Mouse (Mus musculus): Measurements from ENCODE around the gene Tank. TPM values are rescaled to one million over a fixed set of nuclear protein-coding genes. Genes with fewer than 3 reads are reported as not detected.

Gene Tank
- total RNA-seq, 2 experiments from 2014 or later: 15.6 to 17.8 TPM

- peak; percentile 17 for DNase-seq
- Histone ChIP-seq H3K4me3 (no peak overlapping the region), H3K27ac (no peak overlapping the region)
- peak; percentile 76 for TF ChIP-seq CTCF (IDR thresholded peaks at IDR 0.05)
- intact Hi-C loops (cut with DNase I): no loop called here
Measured at GRCm38 (mm10) chr2:61642452-61643368, 64.3 kb downstream of the Tank start.

DNA sequence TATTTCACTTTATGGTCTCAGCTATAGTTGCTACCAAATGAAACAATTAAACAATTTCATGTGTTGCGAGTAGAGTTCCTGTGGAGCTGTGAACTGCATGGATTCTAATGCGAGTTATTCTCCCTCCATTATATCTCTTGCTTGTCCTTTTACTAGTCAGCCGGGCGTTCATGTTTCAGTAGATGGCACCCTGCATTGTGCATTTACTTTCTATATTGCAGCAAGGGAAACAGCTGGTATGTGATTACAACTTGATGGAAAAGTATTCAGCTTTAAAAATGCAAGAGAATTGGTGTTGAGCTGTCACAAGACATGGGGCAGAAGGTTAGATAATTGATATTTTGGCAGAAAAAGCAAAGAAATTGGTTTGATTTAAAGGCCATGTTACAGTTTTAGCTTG lies 72.8 kb downstream of the Tank start:
- DNase-seq: no peak
- no peak overlapping the region for H3K4me3 ChIP-seq
- no peak for TF ChIP-seq CTCF (IDR thresholded peaks at IDR 0.05)
- intact Hi-C loops (cut with DNase I): no loop called here
- no peak overlapping the region for H3K27ac ChIP-seq

- intact Hi-C loops (cut with DNase I): no loop called here
- H3K4me3 ChIP-seq: no peak overlapping the region
- no peak for TF ChIP-seq CTCF (IDR thresholded peaks at IDR 0.05)
- DNase-seq: no peak
- no peak overlapping the region for H3K27ac ChIP-seq
Measured at GRCm38 (mm10) chr2:61651640-61652039, 73.3 kb downstream of the Tank start.

- Histone ChIP-seq H3K27ac (no peak overlapping the region), H3K4me3 (peak overlapping the region; percentile 80)
- intact Hi-C loops (cut with DNase I): no loop called here
- DNase-seq: peak; percentile 17
- no peak for TF ChIP-seq CTCF (IDR thresholded peaks at IDR 0.05)
Measured at GRCm38 (mm10) chr2:61655046-61655381, 76.6 kb downstream of the Tank start.

DNA sequence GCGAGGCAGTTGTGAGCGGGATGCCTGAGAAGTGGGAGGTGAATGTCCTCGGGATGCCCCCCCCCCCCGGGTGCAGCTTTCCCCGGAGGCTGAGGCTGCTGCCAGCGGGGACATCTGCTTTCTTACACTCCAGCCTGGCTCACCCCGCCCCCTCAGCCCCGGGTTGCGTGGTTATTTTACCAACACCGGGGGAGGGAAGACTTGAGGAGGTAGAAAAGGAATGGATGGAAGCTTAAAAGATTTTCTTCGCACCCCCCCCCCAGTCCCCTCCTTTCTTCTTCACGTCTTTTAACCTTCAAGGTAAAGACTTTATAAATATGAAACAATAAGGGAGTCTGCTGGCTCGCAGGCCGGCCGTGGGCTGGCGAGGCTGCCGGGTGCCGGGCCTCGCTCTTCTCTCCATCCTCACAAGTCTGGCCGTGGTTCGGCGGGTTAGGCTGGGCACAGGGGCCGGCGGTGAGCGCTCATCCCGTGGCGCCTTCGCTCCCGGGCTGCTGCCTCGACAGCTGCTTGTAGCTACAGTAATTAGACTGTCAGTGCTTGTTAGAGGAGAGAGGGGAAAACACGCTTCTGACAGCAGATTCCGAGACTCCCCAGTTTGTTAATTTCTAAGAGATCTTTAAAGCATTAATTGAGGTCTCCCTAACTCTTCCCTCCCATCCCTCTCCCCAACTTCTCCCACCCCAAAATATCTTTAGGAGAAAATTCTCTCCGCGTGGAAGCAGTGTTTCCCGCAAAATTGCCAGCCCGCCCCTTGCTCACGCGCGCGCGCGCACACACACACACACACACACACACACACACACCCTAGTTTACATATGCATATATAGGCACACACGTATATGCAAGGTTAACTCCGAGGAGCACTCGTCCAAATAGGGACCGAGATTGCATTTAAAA lies 77.2 kb downstream of the Tank start:
- no peak for TF ChIP-seq CTCF (IDR thresholded peaks at IDR 0.05)
- Histone ChIP-seq H3K27ac (no peak overlapping the region), H3K4me3 (peak overlapping the region; percentile 80)
- intact Hi-C loops (cut with DNase I): no loop called here
- peak; percentile 40 for DNase-seq

GRCm38 (mm10) chr2:61656421-61657411 lies 78.3 kb downstream of the Tank start:
- DNase-seq: peak; percentile 62
- H3K4me3 ChIP-seq: peak overlapping the region; percentile 80
- no peak for TF ChIP-seq CTCF (IDR thresholded peaks at IDR 0.05)
- intact Hi-C loops (cut with DNase I): no loop called here
- no peak overlapping the region for H3K27ac ChIP-seq

GRCm38 (mm10) chr2:61659254-61659653 lies 80.9 kb downstream of the Tank start:
- Histone ChIP-seq H3K27ac (no peak overlapping the region), H3K4me3 (no peak overlapping the region)
- no peak for TF ChIP-seq CTCF (IDR thresholded peaks at IDR 0.05)
- intact Hi-C loops (cut with DNase I): no loop called here
- DNase-seq: no peak

DNA sequence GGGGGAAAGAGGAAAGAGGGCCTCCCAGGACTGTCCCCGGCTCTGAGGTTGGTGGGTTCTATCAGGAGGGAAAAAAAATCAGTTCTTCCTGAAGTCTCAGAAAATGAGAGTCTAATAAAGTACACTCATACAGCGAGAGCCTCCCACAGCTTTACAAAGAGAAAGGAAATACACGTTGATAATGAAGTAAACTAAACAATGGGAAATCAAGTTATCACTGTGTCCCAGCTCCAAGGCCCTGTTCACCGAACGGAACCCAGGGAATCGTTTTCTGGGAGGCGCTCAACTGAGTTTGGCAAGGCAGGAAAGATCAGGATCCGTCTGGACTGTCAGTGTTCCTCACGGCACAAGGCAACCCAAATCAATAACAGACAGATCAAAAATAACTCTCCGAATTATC lies 84.4 kb downstream of the Tank start:
- intact Hi-C loops (cut with DNase I): loop anchor here (10.0 kb wide), 1 partner anchor 152 kb away; no protein-coding TSS in a partner anchor
- no peak overlapping the region for H3K4me3 ChIP-seq
- no peak overlapping the region for H3K27ac ChIP-seq
- DNase-seq: no peak
- no peak for TF ChIP-seq CTCF (IDR thresholded peaks at IDR 0.05)

DNA sequence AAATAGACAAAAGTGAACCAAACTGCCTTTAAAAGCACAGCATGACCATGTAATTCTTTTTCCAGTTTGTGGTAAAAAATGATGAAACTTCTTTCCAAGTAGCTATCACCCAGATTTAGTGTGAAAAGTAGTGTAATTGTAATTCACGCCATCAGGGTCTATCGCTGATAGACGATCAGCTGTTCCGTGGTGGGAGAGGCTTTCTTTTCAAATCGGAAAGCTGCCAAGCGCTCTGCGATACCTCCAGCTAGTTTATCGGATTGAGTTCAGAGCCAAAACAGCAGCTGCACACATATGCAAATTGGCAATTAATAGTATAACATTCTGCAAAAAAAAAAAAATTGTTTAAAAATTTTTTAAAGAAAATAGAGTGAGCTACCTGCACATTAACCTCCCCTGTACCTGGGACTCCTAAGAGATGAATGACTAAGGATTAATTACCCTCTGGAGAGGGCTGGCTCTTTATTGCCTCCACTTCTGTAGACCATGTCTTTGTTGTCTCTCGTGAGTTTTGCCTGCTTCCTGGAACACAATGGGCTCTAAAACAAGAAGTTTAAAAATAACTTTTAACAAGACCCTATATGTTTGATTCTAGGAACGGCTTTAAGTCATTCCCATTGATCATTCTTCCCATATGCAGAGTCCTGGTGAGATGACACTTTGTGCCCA lies 85.3 kb downstream of the Tank start:
- DNase-seq: no peak
- no peak overlapping the region for H3K27ac ChIP-seq
- intact Hi-C loops (cut with DNase I): loop anchor here (10.0 kb wide), 1 partner anchor 151 kb away; no protein-coding TSS in a partner anchor
- H3K4me3 ChIP-seq: no peak overlapping the region
- no peak for TF ChIP-seq CTCF (IDR thresholded peaks at IDR 0.05)

- intact Hi-C loops (cut with DNase I): loop anchor here (5.0 to 10.0 kb wide), 3 partner anchors 147 to 620 kb away; no protein-coding TSS in a partner anchor
Measured at GRCm38 (mm10) chr2:61667420-61667819, 89.0 kb downstream of the Tank start.

DNA sequence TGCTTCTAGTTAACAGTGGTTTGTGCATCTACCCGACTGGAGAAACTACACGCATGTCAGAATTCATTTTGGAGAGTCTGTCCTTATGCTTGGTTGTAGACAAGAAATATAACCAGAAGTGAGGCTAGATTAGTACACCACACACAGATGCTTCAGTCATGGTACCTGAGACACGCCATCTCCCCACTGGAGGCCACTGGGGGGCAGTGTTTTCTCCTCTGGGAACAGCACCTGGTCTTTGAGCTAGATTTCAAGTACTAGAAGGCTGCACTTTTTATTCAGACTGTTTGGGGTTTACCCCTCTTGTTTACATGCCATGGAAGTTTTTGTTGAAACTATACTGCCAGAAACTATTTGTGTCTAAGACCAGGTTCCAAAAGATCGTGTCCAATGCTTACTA lies 89.9 kb downstream of the Tank start:
- DNase-seq: peak; percentile 51
- TF ChIP-seq CTCF (IDR thresholded peaks at IDR 0.05): peak; percentile 74
- H3K27ac ChIP-seq: no peak overlapping the region
- intact Hi-C loops (cut with DNase I): loop anchor here (5.0 to 10.0 kb wide), 3 partner anchors 147 to 619 kb away; no protein-coding TSS in a partner anchor
- peak overlapping the region; percentile 15; the same call in 1 of the 2 replicates for H3K4me3 ChIP-seq

More at GRCm38 (mm10) chr2:61667420-61667819, 89.0 kb downstream of the Tank start:
- TF ChIP-seq CTCF (IDR thresholded peaks at IDR 0.05): no peak
- H3K27ac ChIP-seq: no peak overlapping the region
- H3K4me3 ChIP-seq: no peak overlapping the region
- no peak for DNase-seq

Data from gastrocnemius, adult 2 months (tissue).